Mouse (Mus musculus): Measurements from ENCODE around the gene Chsy1. TPM values are rescaled to one million over a fixed set of nuclear protein-coding genes. Genes with fewer than 3 reads are reported as not detected.

The Chsy1 gene
- polyA plus RNA-seq, 1 experiment from 2014 or later, result 12.1 TPM

GRCm38 (mm10) chr7:66116906-66117482 lies 7.7 kb downstream of the Chsy1 start:
- H3K9ac ChIP-seq (ENCODE audit: low read length), result no peak overlapping the region
- no peaks in the 10 kb centered on the region for H3K9me3 ChIP-seq (replicated peaks; ENCODE audit: control insufficient read depth, low read length)
- 61% methylated on average over 8 of the region's 8 CpGs for WGBS
- H3K4me1 ChIP-seq (ENCODE audit: control insufficient read depth, insufficient read depth, low read length), result peaks cover 42% of the 10 kb centered on the region
- H3K36me3 ChIP-seq (ENCODE audit: control insufficient read depth, insufficient read depth, low read length), result no peaks in the 10 kb centered on the region
- H3K4me3 ChIP-seq (replicated peaks; ENCODE audit: low read length), result no peak overlapping the region
- no peak for ATAC-seq (ENCODE audit: insufficient read depth, low FRiP score)
- H3K27ac ChIP-seq (ENCODE audit: low read length), result no peak overlapping the region; the same call in 1 of the 2 replicates
- H3K27me3 ChIP-seq (ENCODE audit: control insufficient read depth, insufficient read depth, low read length), result no peaks in the 10 kb centered on the region
- no peak overlapping the region for H3K4me2 ChIP-seq (ENCODE audit: low read depth, low read length)

GRCm38 (mm10) chr7:66118046-66118445 lies 8.7 kb downstream of the Chsy1 start:
- Histone ChIP-seq H3K9ac (ENCODE audit: low read length) (no peak overlapping the region), H3K9me3 (replicated peaks; ENCODE audit: control insufficient read depth, low read length) (no peaks in the 10 kb centered on the region), H3K4me1 (ENCODE audit: control insufficient read depth, insufficient read depth, low read length) (peaks cover 38% of the 10 kb centered on the region), H3K4me3 (replicated peaks; ENCODE audit: low read length) (no peak overlapping the region), H3K27me3 (ENCODE audit: control insufficient read depth, insufficient read depth, low read length) (no peaks in the 10 kb centered on the region), H3K27ac (ENCODE audit: low read length) (no peak overlapping the region), H3K36me3 (ENCODE audit: control insufficient read depth, insufficient read depth, low read length) (no peaks in the 10 kb centered on the region), H3K4me2 (ENCODE audit: low read depth, low read length) (no peak overlapping the region)
- 88% methylated on average over 3 of the region's 3 CpGs for WGBS
- ATAC-seq (ENCODE audit: insufficient read depth, low FRiP score), result no peak

- Histone ChIP-seq H3K4me1 (ENCODE audit: control insufficient read depth, insufficient read depth, low read length) (peaks cover 31% of the 10 kb centered on the region), H3K9me3 (replicated peaks; ENCODE audit: control insufficient read depth, low read length) (no peaks in the 10 kb centered on the region), H3K4me3 (replicated peaks; ENCODE audit: low read length) (no peak overlapping the region), H3K4me2 (ENCODE audit: low read depth, low read length) (no peak overlapping the region), H3K36me3 (ENCODE audit: control insufficient read depth, insufficient read depth, low read length) (no peaks in the 10 kb centered on the region), H3K27me3 (ENCODE audit: control insufficient read depth, insufficient read depth, low read length) (no peaks in the 10 kb centered on the region), H3K9ac (ENCODE audit: low read length) (no peak overlapping the region), H3K27ac (ENCODE audit: low read length) (no peak overlapping the region)
- WGBS, result 78% methylated on average over 7 of the region's 7 CpGs
- ATAC-seq (ENCODE audit: insufficient read depth, low FRiP score), result no peak
Observed at GRCm38 (mm10) chr7:66118796-66119195, 9.5 kb downstream of the Chsy1 start.

- Histone ChIP-seq H3K4me1 (ENCODE audit: control insufficient read depth, insufficient read depth, low read length) (peaks cover 29% of the 10 kb centered on the region), H3K9ac (ENCODE audit: low read length) (no peak overlapping the region), H3K27ac (ENCODE audit: low read length) (no peak overlapping the region), H3K36me3 (ENCODE audit: control insufficient read depth, insufficient read depth, low read length) (no peaks in the 10 kb centered on the region), H3K4me3 (replicated peaks; ENCODE audit: low read length) (no peak overlapping the region), H3K4me2 (ENCODE audit: low read depth, low read length) (no peak overlapping the region), H3K9me3 (replicated peaks; ENCODE audit: control insufficient read depth, low read length) (no peaks in the 10 kb centered on the region), H3K27me3 (ENCODE audit: control insufficient read depth, insufficient read depth, low read length) (no peaks in the 10 kb centered on the region)
- no peak for ATAC-seq (ENCODE audit: insufficient read depth, low FRiP score)
- 62% methylated on average over 1 of the region's 1 CpGs for WGBS
Observed at GRCm38 (mm10) chr7:66120139-66120538, 10.8 kb downstream of the Chsy1 start.

GRCm38 (mm10) chr7:66120702-66121396 lies 11.5 kb downstream of the Chsy1 start:
- WGBS, result 70% methylated on average over 7 of the region's 7 CpGs
- Histone ChIP-seq H3K4me1 (ENCODE audit: control insufficient read depth, insufficient read depth, low read length) (peaks cover 22% of the 10 kb centered on the region), H3K9ac (ENCODE audit: low read length) (no peak overlapping the region), H3K36me3 (ENCODE audit: control insufficient read depth, insufficient read depth, low read length) (peaks cover 4% of the 10 kb centered on the region; the same call in 1 of the 2 replicates), H3K27ac (ENCODE audit: low read length) (no peak overlapping the region), H3K4me3 (replicated peaks; ENCODE audit: low read length) (no peak overlapping the region), H3K4me2 (ENCODE audit: low read depth, low read length) (no peak overlapping the region), H3K9me3 (replicated peaks; ENCODE audit: control insufficient read depth, low read length) (no peaks in the 10 kb centered on the region), H3K27me3 (ENCODE audit: control insufficient read depth, insufficient read depth, low read length) (no peaks in the 10 kb centered on the region)
- ATAC-seq (ENCODE audit: insufficient read depth, low FRiP score), result no peak

- no peak overlapping the region for H3K4me2 ChIP-seq (ENCODE audit: low read depth, low read length)
- 36% methylated on average over 11 of the region's 11 CpGs for WGBS
- ATAC-seq (ENCODE audit: insufficient read depth, low FRiP score), result no peak
- peak overlapping the region; percentile 44; the same call in 1 of the 2 replicates for H3K27ac ChIP-seq (ENCODE audit: low read length)
- H3K9me3 ChIP-seq (replicated peaks; ENCODE audit: control insufficient read depth, low read length), result no peaks in the 10 kb centered on the region
- H3K4me3 ChIP-seq (replicated peaks; ENCODE audit: low read length), result no peak overlapping the region
- no peaks in the 10 kb centered on the region for H3K27me3 ChIP-seq (ENCODE audit: control insufficient read depth, insufficient read depth, low read length)
- no peak overlapping the region for H3K9ac ChIP-seq (ENCODE audit: low read length)
- peaks cover 14% of the 10 kb centered on the region for H3K4me1 ChIP-seq (ENCODE audit: control insufficient read depth, insufficient read depth, low read length)
- peaks cover 8% of the 10 kb centered on the region for H3K36me3 ChIP-seq (ENCODE audit: control insufficient read depth, insufficient read depth, low read length)
Observed at GRCm38 (mm10) chr7:66124551-66124968, 15.2 kb downstream of the Chsy1 start.

- Histone ChIP-seq H3K9ac (ENCODE audit: low read length) (no peak overlapping the region), H3K36me3 (ENCODE audit: control insufficient read depth, insufficient read depth, low read length) (peaks cover 8% of the 10 kb centered on the region), H3K4me1 (ENCODE audit: control insufficient read depth, insufficient read depth, low read length) (peaks cover 14% of the 10 kb centered on the region), H3K4me2 (ENCODE audit: low read depth, low read length) (no peak overlapping the region), H3K4me3 (replicated peaks; ENCODE audit: low read length) (no peak overlapping the region), H3K27me3 (ENCODE audit: control insufficient read depth, insufficient read depth, low read length) (no peaks in the 10 kb centered on the region), H3K9me3 (replicated peaks; ENCODE audit: control insufficient read depth, low read length) (no peaks in the 10 kb centered on the region), H3K27ac (ENCODE audit: low read length) (no peak overlapping the region)
- ATAC-seq (ENCODE audit: insufficient read depth, low FRiP score), result no peak
- 87% methylated on average over 14 of the region's 14 CpGs for WGBS
Observed at GRCm38 (mm10) chr7:66125368-66125767, 16.1 kb downstream of the Chsy1 start.

- 80% methylated on average over 4 of the region's 4 CpGs for WGBS
- Histone ChIP-seq H3K4me2 (ENCODE audit: low read depth, low read length) (no peak overlapping the region), H3K27ac (ENCODE audit: low read length) (no peak overlapping the region), H3K9me3 (replicated peaks; ENCODE audit: control insufficient read depth, low read length) (no peaks in the 10 kb centered on the region), H3K36me3 (ENCODE audit: control insufficient read depth, insufficient read depth, low read length) (peaks cover 8% of the 10 kb centered on the region), H3K4me3 (replicated peaks; ENCODE audit: low read length) (no peak overlapping the region), H3K27me3 (ENCODE audit: control insufficient read depth, insufficient read depth, low read length) (no peaks in the 10 kb centered on the region), H3K4me1 (ENCODE audit: control insufficient read depth, insufficient read depth, low read length) (peaks cover 14% of the 10 kb centered on the region), H3K9ac (ENCODE audit: low read length) (no peak overlapping the region)
- ATAC-seq (ENCODE audit: insufficient read depth, low FRiP score), result no peak
Observed at GRCm38 (mm10) chr7:66127951-66128645, 18.8 kb downstream of the Chsy1 start.

GRCm38 (mm10) chr7:66128857-66129256 lies 19.5 kb downstream of the Chsy1 start:
- WGBS, result 47% methylated on average over 3 of the region's 3 CpGs
- no peak for ATAC-seq (ENCODE audit: insufficient read depth, low FRiP score)
- H3K9ac ChIP-seq (ENCODE audit: low read length), result no peak overlapping the region
- H3K36me3 ChIP-seq (ENCODE audit: control insufficient read depth, insufficient read depth, low read length), result peaks cover 8% of the 10 kb centered on the region
- no peak overlapping the region for H3K4me2 ChIP-seq (ENCODE audit: low read depth, low read length)
- H3K27me3 ChIP-seq (ENCODE audit: control insufficient read depth, insufficient read depth, low read length), result no peaks in the 10 kb centered on the region
- H3K4me1 ChIP-seq (ENCODE audit: control insufficient read depth, insufficient read depth, low read length), result peaks cover 14% of the 10 kb centered on the region
- no peak overlapping the region for H3K27ac ChIP-seq (ENCODE audit: low read length)
- no peaks in the 10 kb centered on the region for H3K9me3 ChIP-seq (replicated peaks; ENCODE audit: control insufficient read depth, low read length)
- H3K4me3 ChIP-seq (replicated peaks; ENCODE audit: low read length), result no peak overlapping the region

All from stomach, embryonic 16.5 days (tissue).